Comparison of ENCODE assay signal across 8 mouse cellular contexts in the genomic region with DNA sequence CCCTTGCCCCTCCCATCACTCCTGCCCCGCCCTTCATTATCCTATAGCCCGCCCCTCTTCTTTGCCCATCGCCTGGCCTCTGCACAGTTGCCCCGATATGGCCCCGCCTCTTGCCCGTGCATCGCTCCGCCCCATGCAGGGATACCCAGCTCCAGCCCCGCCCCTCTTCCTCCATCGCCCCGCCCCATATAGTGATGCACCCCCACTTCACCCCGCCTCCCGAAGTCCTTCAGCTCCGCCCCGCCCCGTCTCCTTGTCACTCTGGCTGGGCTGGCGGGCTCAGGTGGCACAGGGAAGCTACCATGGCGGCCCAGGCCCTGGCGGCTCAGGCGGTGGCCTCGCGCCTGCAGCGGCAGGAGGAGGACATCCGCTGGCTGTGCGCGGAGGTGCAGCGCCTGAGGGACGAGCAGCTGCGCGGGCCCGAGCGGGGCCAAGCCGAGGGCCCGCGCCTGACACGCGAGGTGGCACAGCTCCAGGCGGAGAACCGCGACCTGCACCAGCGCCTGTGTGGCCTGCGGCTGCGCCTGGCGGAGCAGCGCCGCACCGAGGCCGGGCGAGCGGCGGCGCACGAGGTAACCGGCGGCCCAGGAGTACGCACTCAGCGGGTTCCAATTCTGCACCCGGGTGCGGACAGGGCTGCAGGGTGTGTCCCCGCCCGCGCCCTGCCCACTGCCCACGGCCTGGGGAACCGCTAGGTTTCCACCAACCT. TPM values are rescaled to one million over a fixed set of nuclear protein-coding genes. Genes with fewer than 3 reads are reported as not detected.
DNase-seq lines count a peak whose midpoint lies in the region; ATAC-seq and TF ChIP-seq lines count a peak whose summit lies in the region.

TSS of gene Tarsl2 (plus strand) at position 256 of the 709 bp plus-strand sequence.

- dilution Hi-C loops in CH12.LX (cut with MboI; ENCODE audit: extremely low pct_ligation_motif_present, extremely low pct_unique_long_range_greater_than_20kb, low sequenced_read_pairs): no loop called here

- in situ Hi-C loops in CH12.LX (cut with MboI; ENCODE audit: low pct_ligation_motif_present, low pct_unique_long_range_greater_than_20kb, low sequenced_read_pairs): no loop called here

- peak within 1 kb of the TSS; percentile 70 for H3K9ac ChIP-seq in CH12.LX (ENCODE audit: insufficient read depth, low read depth)
- H3K9ac ChIP-seq in forebrain, embryonic 11.5 days (ENCODE audit: low read length): peak within 1 kb of the TSS; percentile 76
- peak within 1 kb of the TSS; percentile 75 for H3K9ac ChIP-seq in heart, embryonic 16.5 days (ENCODE audit: low read length)
- peak within 1 kb of the TSS; percentile 79 for H3K9ac ChIP-seq in liver, embryonic 15.5 days
- H3K9ac ChIP-seq in neural tube, embryonic 12.5 days: peak within 1 kb of the TSS; percentile 78

- peak; percentile 96 for ATAC-seq in forebrain, embryonic 11.5 days (replicated peaks; ENCODE audit: low FRiP score)
- peak; percentile 93 for ATAC-seq in heart, embryonic 16.5 days (replicated peaks; ENCODE audit: extremely low read depth, insufficient read depth, low FRiP score)
- ATAC-seq in liver, embryonic 15.5 days (ENCODE audit: insufficient read depth): peak; percentile 88
- peak; percentile 96 for ATAC-seq in neural tube, embryonic 12.5 days (ENCODE audit: low FRiP score, low read depth)

- H3K9me3 ChIP-seq in CH12.LX (replicated peaks; ENCODE audit: low read length): no peaks in the 10 kb centered on the region
- no peaks in the 10 kb centered on the region; the same call in 1 of the 2 replicates for H3K9me3 ChIP-seq in forebrain, embryonic 11.5 days (ENCODE audit: control insufficient read depth, low read length)
- no peaks in the 10 kb centered on the region; the same call in 1 of the 2 replicates for H3K9me3 ChIP-seq in heart, embryonic 16.5 days (replicated peaks; ENCODE audit: control insufficient read depth, low read length)
- H3K9me3 ChIP-seq in liver, embryonic 15.5 days (replicated peaks): no peaks in the 10 kb centered on the region
- H3K9me3 ChIP-seq in neural tube, embryonic 12.5 days: no peaks in the 10 kb centered on the region

- no peak for TF ChIP-seq EP300 in CH12.LX (IDR thresholded peaks at IDR 0.05; ENCODE audit: low read length)

- peak within 1 kb of the TSS; percentile 49 to 75 (median 56) for H3K4me3 ChIP-seq in CH12.LX (replicated peaks in 1 of 3; ENCODE audit: low read depth in 2 of 3, low read length in 2 of 3, poor library complexity in 1 of 3)
- H3K4me3 ChIP-seq in forebrain, embryonic 11.5 days (ENCODE audit: low read depth, low read length): peak within 1 kb of the TSS; percentile 56
- peak within 1 kb of the TSS; percentile 63 for H3K4me3 ChIP-seq in heart, embryonic 16.5 days (ENCODE audit: low read length)
- H3K4me3 ChIP-seq in liver, embryonic 15.5 days (replicated peaks): peak within 1 kb of the TSS; percentile 83
- H3K4me3 ChIP-seq in neural tube, embryonic 12.5 days: peak within 1 kb of the TSS; percentile 58

- H3K4me1 ChIP-seq in CH12.LX (ENCODE audit: control insufficient read depth in 1 of 2, insufficient read depth in 2 of 2): peaks cover 4 to 8% of the 10 kb centered on the region in 2 experiments; a peak in 3 of 4 replicates
- 0 out of 2 replicates have a peak, but pooled peaks cover 6% of the 10 kb centered on the region for H3K4me1 ChIP-seq in forebrain, embryonic 11.5 days (replicated peaks; ENCODE audit: control insufficient read depth, insufficient read depth, low read length)
- no peaks in the 10 kb centered on the region; the same call in 1 of the 2 replicates for H3K4me1 ChIP-seq in heart, embryonic 16.5 days (ENCODE audit: control insufficient read depth, insufficient read depth, low read length)
- peaks cover 53% of the 10 kb centered on the region for H3K4me1 ChIP-seq in liver, embryonic 15.5 days (replicated peaks)
- no peaks in the 10 kb centered on the region for H3K4me1 ChIP-seq in neural tube, embryonic 12.5 days

- TF ChIP-seq POLR2A in CH12.LX (IDR thresholded peaks at IDR 0.05; ENCODE audit: low read depth, low read length): peak; percentile 86

- DNase-seq in CH12.LX (ENCODE audit: extremely low read depth): peak; percentile 93
- DNase-seq in c-Kit-positive CD71-positive TER-119-negative erythroid progenitor cells, embryonic 14.5 days (ENCODE audit: low read depth): peak; percentile 91
- DNase-seq in forebrain, embryonic 11.5 days (ENCODE audit: low spot score): peak; percentile 99
- DNase-seq in kidney, postnatal 36 days: peak; percentile 97 to 99
- DNase-seq in telencephalon, adult 2 months (ENCODE audit: low read depth, low spot score): peak; percentile 93

- peak in 1 of 2 experiments; percentile 32; a peak in 1 of 4 replicates for TF ChIP-seq CTCF in CH12.LX (conservative IDR thresholded peaks at IDR 0.05 in 1 of 2, IDR thresholded peaks at IDR 0.05 in 1 of 2; ENCODE audit: low read depth in 2 of 2, low read length in 2 of 2)

- H3K27ac ChIP-seq in CH12.LX (ENCODE audit: insufficient read depth, low read depth): peak within 1 kb of the TSS; percentile 47; the same call in 1 of the 2 replicates
- H3K27ac ChIP-seq in forebrain, embryonic 11.5 days (ENCODE audit: low read depth, low read length): peak within 1 kb of the TSS; percentile 68; the same call in 1 of the 2 replicates
- H3K27ac ChIP-seq in heart, embryonic 16.5 days (ENCODE audit: low read length): peak within 1 kb of the TSS; percentile 71
- peak within 1 kb of the TSS; percentile 94 for H3K27ac ChIP-seq in liver, embryonic 15.5 days (replicated peaks)
- peak within 1 kb of the TSS; percentile 59; the same call in 1 of the 2 replicates for H3K27ac ChIP-seq in neural tube, embryonic 12.5 days

- no peaks in the 10 kb centered on the region for H3K79me2 ChIP-seq in CH12.LX (replicated peaks; ENCODE audit: control insufficient read depth, extremely low read depth, insufficient read depth, poor library complexity, severe bottlenecking)

- peaks cover 25% of the 10 kb centered on the region for H3K27me3 ChIP-seq in CH12.LX (replicated peaks)
- peaks cover 2% of the 10 kb centered on the region; the same call in 1 of the 2 replicates for H3K27me3 ChIP-seq in forebrain, embryonic 11.5 days (ENCODE audit: control insufficient read depth, insufficient read depth, low read length)
- H3K27me3 ChIP-seq in heart, embryonic 16.5 days (ENCODE audit: control insufficient read depth, insufficient read depth, low read length): no peaks in the 10 kb centered on the region
- H3K27me3 ChIP-seq in liver, embryonic 15.5 days: 0 out of 2 replicates have a peak, but pooled peaks cover 6% of the 10 kb centered on the region
- H3K27me3 ChIP-seq in neural tube, embryonic 12.5 days (replicated peaks): 0 out of 2 replicates have a peak, but pooled peaks cover 5% of the 10 kb centered on the region

- under 1% methylated on average over 62 of the region's 64 CpGs for WGBS in forebrain, embryonic 11.5 days
- WGBS in heart, embryonic 16.5 days: under 1% methylated on average over 64 of the region's 64 CpGs
- under 1% methylated on average over 64 of the region's 64 CpGs for whole genome bisulfite sequencing in liver, embryonic 15.5 days (ENCODE audit: insufficient replicate concordance)
- under 1% methylated on average over 64 of the region's 64 CpGs for WGBS in neural tube, embryonic 12.5 days

- H3K4me2 ChIP-seq in CH12.LX (ENCODE audit: insufficient read depth, low read depth, poor library complexity, severe bottlenecking): peak within 1 kb of the TSS; percentile 93
- peak within 1 kb of the TSS; percentile 78 for H3K4me2 ChIP-seq in forebrain, embryonic 11.5 days (ENCODE audit: low read depth, low read length, severe bottlenecking)
- H3K4me2 ChIP-seq in heart, embryonic 16.5 days (ENCODE audit: low read depth, low read length): peak within 1 kb of the TSS; percentile 75
- peak within 1 kb of the TSS; percentile 97 for H3K4me2 ChIP-seq in liver, embryonic 15.5 days
- H3K4me2 ChIP-seq in neural tube, embryonic 12.5 days (replicated peaks): peak within 1 kb of the TSS; percentile 76

- peaks cover 0 to 4% of the 10 kb centered on the region in 2 experiments for H3K36me3 ChIP-seq in CH12.LX (replicated peaks in 1 of 2; ENCODE audit: control insufficient read depth in 1 of 2, insufficient read depth in 1 of 2, low read length in 1 of 2)
- peaks cover 2% of the 10 kb centered on the region; the same call in 1 of the 2 replicates for H3K36me3 ChIP-seq in forebrain, embryonic 11.5 days (ENCODE audit: control insufficient read depth, insufficient read depth, low read length)
- peaks cover 19% of the 10 kb centered on the region for H3K36me3 ChIP-seq in heart, embryonic 16.5 days (ENCODE audit: control insufficient read depth, insufficient read depth)
- H3K36me3 ChIP-seq in liver, embryonic 15.5 days (replicated peaks): peaks cover 29% of the 10 kb centered on the region
- peaks cover 14% of the 10 kb centered on the region; the same call in 1 of the 2 replicates for H3K36me3 ChIP-seq in neural tube, embryonic 12.5 days

- no peak for TF ChIP-seq RAD21 in CH12.LX (IDR thresholded peaks at IDR 0.05; ENCODE audit: low read depth, low read length)

TF ChIP-seq in CH12.LX, 34 proteins besides CTCF, POLR2A, EP300 and RAD21 (continues in another document):
- TF ChIP-seq MAFK (IDR thresholded peaks at IDR 0.05; ENCODE audit: insufficient replicate concordance, low read length) (no peak), NRF1 (IDR thresholded peaks at IDR 0.05; ENCODE audit: low read depth, low read length) (peak; percentile 80), MAZ (IDR thresholded peaks at IDR 0.05; ENCODE audit: low read depth, low read length) (0 out of 2 replicates have a peak, but pooled peaks have one; percentile 38), USF2 (conservative IDR thresholded peaks at IDR 0.05; ENCODE audit: low read depth, low read length) (no peak), CHD2 (IDR thresholded peaks at IDR 0.05; ENCODE audit: low read length) (no peak), PAX5 (IDR thresholded peaks at IDR 0.05; ENCODE audit: low read length) (no peak), ELF1 (IDR thresholded peaks at IDR 0.05; ENCODE audit: low read depth, low read length) (peak; percentile 24; the same call in 1 of the 2 replicates), POLR2AphosphoS2 (IDR thresholded peaks at IDR 0.05; ENCODE audit: low read depth, low read length) (no peak), RCOR1 (conservative IDR thresholded peaks at IDR 0.05; ENCODE audit: low read depth, low read length) (no peak), NELFE (IDR thresholded peaks at IDR 0.05; ENCODE audit: low read depth, low read length) (peak; percentile 50; the same call in 1 of the 2 replicates), UBTF (IDR thresholded peaks at IDR 0.05; ENCODE audit: low read depth, low read length) (peak; percentile 97)

RNA-seq across cellular contexts. Expression of gene Tarsl2, which starts in this region (rescaled TPM):
- total RNA-seq in CH12.LX (2012; rRNA removed): 4.2 TPM in 2 replicates
- total RNA-seq in CH12.LX (2014; rRNA removed): 3.7 and 4.0 TPM in 2 replicates
- 3.3 and 3.7 TPM in 2 replicates for polyA plus RNA-seq in CH12.LX (2012; ENCODE audit: insufficient read length, low read depth)
- polyA plus RNA-seq in forebrain, embryonic 11.5 days (2014; fragmentation: Nextera tagmentation; extraction: Ambion mirVana): 13.2 and 14.2 TPM in 2 replicates
- 16.4 and 17.4 TPM in 2 replicates for polyA plus RNA-seq in heart, embryonic 16.5 days (2015; fragmentation: Nextera tagmentation; extraction: Ambion mirVana)
- 14.6 and 14.7 TPM in 2 replicates for polyA plus RNA-seq in liver, embryonic 15.5 days (2015; fragmentation: Nextera tagmentation; extraction: Ambion mirVana)
- 12.4 and 14.1 TPM in 2 replicates for polyA plus RNA-seq in neural tube, embryonic 12.5 days (2016; fragmentation: Nextera tagmentation; extraction: Ambion mirVana)

Comparison
In these comparisons a context has a peak if more than half of its experiments do, and no peak if none do; other contexts are left out.
1. Peak in every context shown above with its lines: DNase-seq, ATAC-seq, H3K4me3 ChIP-seq and H3K27ac ChIP-seq.